Mouse (Mus musculus) A20 (cell line): ENCODE measurements around the gene Ltk.
"Not testable (repeated sequence)": the region's sequence is repeated elsewhere in the genome, so short reads cannot be mapped to it uniquely, and the experiment has no call there.

Source experiments
- DNase-seq: peaks from one replicate; pipeline ENCODE4 v3.0.0-alpha.2; 2011; ENCODE audit warnings: low read depth, low spot score

Gene Ltk

GRCm38 (mm10) chr2:119758844-119759835 lies 1.1 kb downstream of the Ltk start:
- DNase-seq: peak; percentile 82

GRCm38 (mm10) chr2:119758101-119758843 lies 2.0 kb downstream of the Ltk start:
- peak; percentile 85 for DNase-seq

DNA sequence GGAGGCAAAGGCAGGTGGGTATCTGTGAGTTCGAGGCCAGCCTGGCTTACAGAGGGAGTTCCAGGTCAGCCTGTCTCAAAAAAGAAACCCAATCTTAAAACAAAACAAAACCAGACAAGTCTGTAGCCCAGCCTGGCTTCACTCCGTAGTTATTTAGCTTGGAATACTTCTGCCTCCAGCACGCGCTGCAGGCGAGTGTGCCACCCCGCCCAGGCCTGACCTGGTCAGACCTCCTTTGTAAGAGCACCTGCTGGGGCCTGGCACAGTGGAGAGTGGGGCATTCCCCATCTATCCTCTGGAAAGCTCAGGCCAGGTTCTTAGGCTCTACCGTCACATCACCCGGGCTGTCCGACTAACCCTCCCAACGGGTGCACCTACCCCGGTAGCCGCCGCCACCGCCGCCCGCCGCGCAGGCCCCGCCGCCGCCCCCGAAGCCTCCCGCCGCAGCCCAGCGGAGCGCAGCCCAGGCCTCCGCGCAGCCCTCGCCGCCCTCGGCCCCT lies 2.6 kb downstream of the Ltk start:
- DNase-seq: peak; percentile 70

GRCm38 (mm10) chr2:119749260-119749659 lies 11.0 kb downstream of the Ltk start:
- no peak for DNase-seq

DNA sequence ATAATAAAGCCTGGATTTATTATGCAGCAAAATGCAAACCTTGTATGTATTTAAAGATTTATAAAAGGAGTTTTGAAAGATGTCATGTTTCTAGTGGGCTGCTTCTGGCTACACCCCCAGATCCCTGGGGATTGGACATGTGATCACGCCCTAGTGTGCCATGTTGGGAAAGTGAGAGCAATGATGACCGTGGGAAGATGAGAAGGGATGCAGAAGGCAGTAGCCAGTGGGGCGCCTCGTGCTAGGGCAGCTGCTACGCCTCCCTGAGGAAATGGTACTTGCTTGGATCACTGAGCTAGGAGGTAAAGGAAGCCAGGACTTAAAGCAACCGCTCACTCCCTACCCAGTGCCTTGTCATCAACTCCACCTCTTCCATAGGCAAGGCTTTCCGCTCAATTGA lies 12.7 kb downstream of the Ltk start:
- DNase-seq: no peak

DNA sequence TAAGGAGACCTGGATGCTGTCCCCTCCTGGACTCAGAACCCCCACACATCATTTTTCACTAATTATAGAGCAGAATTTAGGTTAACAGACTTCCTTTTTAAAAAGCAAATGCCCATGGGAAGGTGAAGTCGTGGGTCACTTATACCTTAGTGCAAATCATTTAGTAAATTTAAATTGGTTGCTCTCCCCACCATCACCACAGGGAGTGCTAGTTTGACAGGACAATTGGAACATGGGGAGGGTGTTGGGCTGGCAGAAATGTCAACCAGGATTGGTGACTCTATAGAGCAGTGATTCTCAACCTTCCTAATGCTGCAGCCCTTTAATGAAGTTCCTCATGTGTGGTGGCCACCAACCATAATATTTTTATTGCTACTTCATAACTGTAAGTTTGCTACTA lies 14.9 kb downstream of the Ltk start:
- DNase-seq: no peak

- no peak for DNase-seq
Observed at GRCm38 (mm10) chr2:119744163-119745111, 15.8 kb downstream of the Ltk start.

- no peak for DNase-seq
Observed at GRCm38 (mm10) chr2:119743808-119744162, 16.4 kb downstream of the Ltk start.

- no peak for DNase-seq
Observed at GRCm38 (mm10) chr2:119743176-119743807, 16.9 kb downstream of the Ltk start.

DNA sequence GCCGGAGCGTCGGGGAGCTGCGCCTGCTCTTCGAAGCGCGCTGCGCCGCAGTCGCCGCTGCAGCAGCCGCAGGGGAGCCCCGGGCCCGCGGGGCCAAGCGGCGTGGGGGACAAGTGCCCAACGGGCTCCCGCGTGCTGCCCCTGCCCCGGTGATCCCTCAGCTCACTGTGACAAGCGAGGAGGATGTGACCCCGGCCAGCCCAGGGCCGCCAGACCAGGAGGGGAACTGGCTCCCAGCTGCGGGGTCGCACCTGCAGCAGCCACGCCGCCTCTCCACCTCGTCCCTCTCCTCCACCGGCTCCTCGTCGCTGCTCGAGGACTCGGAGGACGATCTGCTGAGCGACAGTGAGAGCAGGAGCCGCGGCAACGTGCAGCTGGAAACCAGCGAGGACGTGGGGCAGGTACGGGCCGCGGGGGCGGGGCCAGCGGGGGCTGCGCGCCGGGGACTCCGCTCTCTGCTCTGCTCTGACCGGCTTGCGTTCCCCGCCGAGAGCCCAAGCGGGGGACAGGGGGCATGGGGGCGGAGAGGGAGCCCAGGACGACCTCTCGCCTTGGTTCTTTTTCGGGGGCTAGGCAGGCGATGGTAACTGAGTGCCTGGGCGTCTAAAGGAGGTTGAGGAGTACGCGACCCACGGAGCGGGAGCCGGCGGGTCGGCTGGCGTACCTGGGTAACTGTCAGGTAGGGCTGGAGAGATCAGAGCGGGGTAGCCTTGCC lies 17.6 kb downstream of the Ltk start:
- peak; percentile 80 for DNase-seq

DNA sequence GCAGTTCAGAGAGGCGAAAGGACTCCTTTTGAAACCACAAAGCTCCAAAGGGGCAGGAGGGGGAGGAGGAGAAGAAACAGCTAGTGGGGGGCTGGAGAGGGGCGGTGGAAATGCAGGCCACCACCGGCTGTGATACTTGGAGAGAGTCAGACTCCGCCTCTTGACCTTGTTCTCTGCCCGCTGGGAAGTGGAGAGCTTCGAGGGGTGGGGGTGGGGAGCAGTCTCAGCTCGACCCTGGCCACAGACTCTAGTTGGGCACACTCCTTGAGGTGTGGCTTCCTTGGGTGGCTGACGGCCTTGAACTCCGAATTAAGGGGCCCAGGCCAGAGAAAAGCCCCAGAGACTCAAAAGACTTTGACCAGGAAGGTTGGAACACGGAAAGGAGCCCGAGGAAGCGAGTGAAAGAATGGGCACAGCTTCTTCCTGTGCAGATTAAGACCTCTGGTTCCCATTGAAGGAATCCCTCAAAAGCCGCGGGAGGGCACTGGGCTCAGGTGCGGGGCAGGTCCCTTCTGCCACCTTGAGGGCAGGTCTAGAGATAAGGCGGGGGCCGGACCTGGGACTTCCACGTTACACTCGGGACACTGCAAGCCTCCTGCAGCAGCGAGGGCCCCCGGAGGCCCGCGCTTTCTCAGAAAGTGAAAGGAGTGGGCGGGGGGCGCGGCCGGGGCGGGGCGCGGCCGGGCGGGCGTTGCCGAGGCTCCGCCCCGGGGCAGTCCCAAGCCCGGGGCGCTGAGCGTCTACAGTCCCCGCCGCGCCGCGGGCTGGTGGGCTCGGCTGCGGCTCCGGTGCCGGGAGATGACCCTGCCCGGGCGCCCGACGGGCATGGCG lies 18.4 kb downstream of the Ltk start, which contains the start of gene Itpka:
Gene Itpka, plus strand, starts transcription at position 757 of the 831 bp plus-strand sequence.
- DNase-seq: peak; percentile 89

DNA sequence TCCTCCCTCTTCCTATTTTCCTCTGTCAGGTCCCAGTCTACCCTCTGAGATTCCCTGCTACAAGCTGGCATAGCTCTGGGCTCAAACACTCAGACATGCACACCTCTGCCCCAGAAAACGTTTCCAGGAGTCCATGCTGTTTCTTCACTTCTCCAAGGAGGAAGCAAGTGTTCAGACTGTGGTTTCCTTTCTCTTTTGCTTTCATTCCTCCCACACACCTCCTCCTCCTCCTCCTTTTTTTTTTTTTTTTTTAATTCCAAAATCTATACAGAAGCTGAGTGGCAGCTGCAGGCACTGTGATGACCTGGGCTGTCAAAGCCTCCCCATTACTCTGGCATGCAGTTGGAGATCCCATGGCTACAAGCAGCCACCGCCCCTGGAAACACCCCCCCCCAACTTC lies 19.7 kb downstream of the Ltk start:
- DNase-seq: no peak

GRCm38 (mm10) chr2:119737124-119737523 lies 23.1 kb downstream of the Ltk start:
- DNase-seq: no peak

GRCm38 (mm10) chr2:119730735-119731134 lies 29.5 kb downstream of the Ltk start:
- DNase-seq: no peak

DNA sequence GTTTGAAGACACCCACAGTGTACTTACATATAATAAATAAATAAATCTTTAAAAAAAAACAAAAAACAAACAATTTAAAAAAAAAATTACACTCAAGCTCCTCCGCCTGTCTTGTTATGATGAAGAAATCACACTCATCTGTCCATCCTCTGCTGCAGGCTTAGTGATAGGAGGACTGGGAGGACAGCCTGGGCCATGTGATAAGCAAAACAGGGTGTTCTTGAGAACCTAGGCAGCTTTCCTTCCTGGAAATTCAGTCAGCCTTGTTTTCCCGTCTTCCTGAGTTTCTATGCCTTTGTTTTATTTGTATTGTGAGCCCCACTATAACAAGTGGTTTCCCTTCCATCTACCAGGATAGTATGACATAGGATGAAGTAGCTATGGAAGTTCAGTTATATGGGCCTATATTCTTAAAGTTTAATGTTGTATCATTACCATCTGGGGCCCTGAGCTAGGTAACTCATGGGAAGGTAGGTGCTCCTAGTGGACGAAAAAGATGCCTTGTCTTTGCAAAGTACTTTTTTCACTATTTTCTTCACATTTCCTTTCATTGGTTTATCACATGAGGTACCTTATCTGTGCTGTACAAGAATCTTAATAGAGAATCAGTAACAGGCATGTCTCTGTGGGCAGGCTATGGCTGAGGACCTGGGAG lies 32.3 kb downstream of the Ltk start:
- no peak for DNase-seq

DNA sequence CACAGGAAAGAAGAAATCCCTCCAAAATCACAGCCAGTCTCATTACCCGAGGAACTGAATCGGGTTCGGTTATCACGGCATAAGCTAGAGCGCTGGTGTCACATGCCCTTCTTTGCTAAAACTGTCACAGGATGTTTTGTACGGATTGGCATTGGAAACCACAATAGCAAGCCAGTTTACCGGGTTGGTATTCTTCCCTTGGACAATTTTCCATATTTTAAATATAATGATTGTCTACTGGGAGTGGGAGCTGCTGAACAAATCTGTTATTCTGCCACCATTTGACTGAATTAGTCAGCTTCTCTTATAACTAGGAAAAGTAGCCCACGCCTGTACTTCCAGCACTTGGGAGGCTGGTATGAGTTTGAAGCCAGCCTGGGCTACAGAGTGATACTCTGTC lies 39.2 kb downstream of the Ltk start:
- DNase-seq: no peak

DNA sequence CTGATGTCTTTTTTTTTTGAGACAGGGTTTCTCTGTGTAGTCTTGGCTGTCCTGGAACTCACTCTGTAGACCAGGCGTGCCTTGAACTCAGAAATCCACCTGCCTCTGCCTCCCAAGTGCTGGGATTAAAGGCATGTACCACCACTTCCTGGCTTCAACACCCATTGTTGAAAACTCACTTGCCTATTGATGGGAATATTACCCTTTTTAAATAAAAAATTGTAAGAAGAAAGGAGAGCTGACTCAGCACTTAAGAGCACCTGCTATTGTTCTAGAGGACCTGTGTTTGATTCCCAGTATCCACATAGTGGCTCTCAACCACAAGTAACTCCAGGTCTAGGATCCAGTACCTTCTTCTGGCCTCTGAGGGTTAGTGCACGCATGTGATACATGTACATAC lies 44.4 kb downstream of the Ltk start:
- DNase-seq: not testable (repeated sequence)

GRCm38 (mm10) chr2:119710011-119710410 lies 50.2 kb downstream of the Ltk start:
- DNase-seq: peak; percentile 43

- DNase-seq: no peak
Observed at GRCm38 (mm10) chr2:119707676-119708075, 52.6 kb downstream of the Ltk start.
